Mouse (Mus musculus): ENCODE data around the gene Afp.

DNA sequence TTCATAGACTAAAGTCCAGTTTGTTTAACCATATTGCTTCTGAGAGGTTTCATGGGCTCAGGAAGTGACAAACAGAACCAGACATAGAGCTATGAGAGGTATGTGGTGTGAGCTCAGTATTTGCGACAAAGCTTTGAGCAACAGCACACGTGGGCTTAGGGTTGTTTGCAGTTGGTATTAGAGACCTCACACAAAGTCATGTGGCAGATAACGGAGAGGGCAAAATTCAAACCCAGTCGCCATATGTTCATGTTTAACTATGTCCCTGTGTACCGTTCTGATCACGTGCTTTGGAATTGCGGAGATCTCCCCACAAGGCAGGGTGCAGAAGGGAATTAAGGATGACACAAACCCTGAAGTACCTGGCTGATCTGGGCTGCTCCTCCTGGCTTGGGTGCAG lies 2.2 kb upstream of the Afp start:
- TF ChIP-seq POLR2A (IDR thresholded peaks at IDR 0.05; ENCODE audit: low read depth, low read length) (no peak), CTCF (IDR thresholded peaks at IDR 0.05; ENCODE audit: extremely low read depth, insufficient read length, insufficient replicate concordance, low read depth, low read length) (no peak)

Measured in small intestine, adult 2 months (tissue).